Mouse (Mus musculus) heart, adult 9 months (tissue): ENCODE measurements around the gene 1700067K01Rik.

Experiments used
- DNase-seq, 2 experiments: peaks; one replicate each; pipeline ENCODE4 v3.0.0; 2022; ENCODE audit warnings: low spot score in 2 of 2

The 1700067K01Rik gene

DNA sequence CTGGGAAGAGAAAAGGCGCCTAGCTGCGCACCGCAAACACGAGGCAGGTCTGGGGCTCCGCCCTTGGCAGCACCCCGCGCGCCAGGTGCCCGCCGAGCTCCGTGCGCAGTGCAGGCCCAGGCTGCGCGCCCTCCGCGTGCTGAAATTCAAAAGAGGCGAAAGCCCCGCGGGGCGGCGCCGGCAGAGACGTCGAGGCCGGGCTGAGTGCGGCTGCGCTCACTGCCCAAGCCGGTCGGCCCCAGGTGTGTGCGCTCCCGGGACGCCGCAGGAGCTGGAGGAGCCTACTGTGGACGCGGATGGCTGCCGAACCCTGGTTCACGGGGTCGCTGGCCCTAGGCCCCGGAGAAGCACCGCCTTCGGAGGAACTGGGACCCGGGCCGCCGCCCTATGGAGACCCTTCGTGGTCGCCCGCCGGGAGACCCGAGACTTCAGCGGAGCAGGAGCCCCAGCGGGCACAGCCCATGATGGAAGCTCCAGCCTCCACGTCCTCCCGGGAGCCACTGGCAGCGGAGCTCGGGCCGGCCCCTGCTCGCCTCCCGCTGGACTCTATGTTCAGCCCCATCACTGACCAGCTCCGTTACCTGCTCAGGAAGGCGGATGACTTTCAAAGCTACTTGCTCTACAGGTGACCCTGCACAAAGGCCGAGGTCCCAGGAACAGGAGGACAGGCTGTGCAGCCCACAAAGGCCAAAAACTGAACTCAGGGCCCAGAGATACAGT lies at the start of gene 1700067K01Rik:
Gene 1700067K01Rik, plus strand, starts transcription at position 222 of the 720 bp plus-strand sequence.
- DNase-seq: no peak

- no peak for DNase-seq
Measured at GRCm38 (mm10) chr8:83954749-83955105, 46.6 kb upstream of the 1700067K01Rik start.

- DNase-seq: peak; percentile 99
Measured at GRCm38 (mm10) chr8:83955106-83955957, 46.0 kb upstream of the 1700067K01Rik start, which contains the start of the genes Gm10644 and Asf1b. TSS of gene Gm10644 (minus strand) at chr8:83955205. TSS of gene Asf1b (plus strand) at chr8:83955507.

DNA sequence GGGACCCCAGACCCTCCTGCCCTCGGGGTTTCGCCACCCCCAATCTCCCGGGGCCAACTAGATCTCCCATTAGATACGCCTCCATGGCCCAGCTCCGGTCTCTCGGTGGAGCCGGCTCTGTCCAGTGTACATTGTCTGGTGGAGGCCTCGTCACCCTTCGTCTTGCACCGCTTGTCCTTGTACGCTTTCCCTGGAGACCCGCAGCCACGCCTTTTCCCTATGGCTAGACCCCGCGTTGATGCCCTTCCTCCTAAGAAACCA lies 45.4 kb upstream of the 1700067K01Rik start:
- DNase-seq: no peak

DNA sequence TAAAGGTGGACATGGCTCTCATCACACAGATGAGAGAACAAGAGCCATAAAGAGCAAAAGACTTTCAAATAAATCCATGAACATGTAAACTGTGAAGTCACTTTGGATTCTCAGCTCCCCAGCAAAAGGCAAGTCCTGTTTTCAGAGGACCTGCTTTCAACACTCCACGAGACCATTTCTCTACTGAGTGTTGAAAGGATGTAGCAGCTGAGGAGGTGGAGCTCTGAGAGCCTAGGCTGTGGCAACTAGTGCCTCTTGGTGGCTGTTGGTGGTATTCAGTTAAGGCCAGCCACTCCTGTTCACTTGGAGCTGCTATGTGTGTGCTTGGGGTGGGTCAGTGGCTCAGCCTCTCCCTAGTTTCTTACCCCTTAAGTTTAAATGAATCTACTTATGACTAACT lies 44.5 kb upstream of the 1700067K01Rik start:
- no peak for DNase-seq

- peak; percentile 71 to 84 for DNase-seq
Measured at GRCm38 (mm10) chr8:83964015-83964765, 37.1 kb upstream of the 1700067K01Rik start.

- DNase-seq: no peak
Measured at GRCm38 (mm10) chr8:83967701-83968100, 33.6 kb upstream of the 1700067K01Rik start.

DNA sequence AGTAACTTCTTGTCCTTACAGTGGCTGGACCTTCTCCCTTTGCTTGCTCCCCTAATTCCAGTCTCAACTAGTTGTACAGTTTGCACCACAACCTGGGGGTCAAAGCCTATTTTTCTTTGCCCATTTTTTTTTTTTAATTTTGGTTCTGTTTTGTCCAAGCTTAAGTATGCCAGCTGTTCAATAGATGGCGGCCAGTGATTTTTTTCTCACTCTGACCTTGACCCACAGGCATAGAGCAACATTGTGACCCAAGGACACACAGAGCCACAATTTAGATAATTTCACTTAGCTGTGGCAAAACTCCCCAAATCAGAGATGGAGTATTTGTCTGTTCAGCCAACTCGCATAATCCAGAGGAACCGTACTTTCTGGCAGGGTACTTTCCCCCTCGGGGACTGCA lies 30.2 kb upstream of the 1700067K01Rik start:
- DNase-seq: no peak

DNA sequence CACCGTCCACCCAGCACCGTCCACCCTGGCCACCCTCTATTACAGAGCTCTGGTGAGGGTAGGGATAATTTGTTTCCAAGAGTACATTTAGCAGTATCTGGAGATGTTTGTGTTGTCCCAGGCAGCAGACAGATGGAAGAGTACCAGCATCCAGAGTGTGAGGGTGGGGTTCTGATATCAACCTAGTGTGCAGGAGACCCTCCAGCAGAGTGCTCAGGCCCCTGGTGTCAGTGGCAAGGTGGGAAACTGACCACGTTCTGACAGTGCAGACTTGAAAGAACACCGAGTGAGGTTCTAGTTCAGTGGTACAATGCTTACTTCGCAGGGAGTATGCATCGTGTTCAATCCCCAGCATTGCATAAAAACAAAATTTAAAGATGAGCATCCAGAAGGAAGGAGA lies 29.6 kb upstream of the 1700067K01Rik start:
- DNase-seq: no peak

DNA sequence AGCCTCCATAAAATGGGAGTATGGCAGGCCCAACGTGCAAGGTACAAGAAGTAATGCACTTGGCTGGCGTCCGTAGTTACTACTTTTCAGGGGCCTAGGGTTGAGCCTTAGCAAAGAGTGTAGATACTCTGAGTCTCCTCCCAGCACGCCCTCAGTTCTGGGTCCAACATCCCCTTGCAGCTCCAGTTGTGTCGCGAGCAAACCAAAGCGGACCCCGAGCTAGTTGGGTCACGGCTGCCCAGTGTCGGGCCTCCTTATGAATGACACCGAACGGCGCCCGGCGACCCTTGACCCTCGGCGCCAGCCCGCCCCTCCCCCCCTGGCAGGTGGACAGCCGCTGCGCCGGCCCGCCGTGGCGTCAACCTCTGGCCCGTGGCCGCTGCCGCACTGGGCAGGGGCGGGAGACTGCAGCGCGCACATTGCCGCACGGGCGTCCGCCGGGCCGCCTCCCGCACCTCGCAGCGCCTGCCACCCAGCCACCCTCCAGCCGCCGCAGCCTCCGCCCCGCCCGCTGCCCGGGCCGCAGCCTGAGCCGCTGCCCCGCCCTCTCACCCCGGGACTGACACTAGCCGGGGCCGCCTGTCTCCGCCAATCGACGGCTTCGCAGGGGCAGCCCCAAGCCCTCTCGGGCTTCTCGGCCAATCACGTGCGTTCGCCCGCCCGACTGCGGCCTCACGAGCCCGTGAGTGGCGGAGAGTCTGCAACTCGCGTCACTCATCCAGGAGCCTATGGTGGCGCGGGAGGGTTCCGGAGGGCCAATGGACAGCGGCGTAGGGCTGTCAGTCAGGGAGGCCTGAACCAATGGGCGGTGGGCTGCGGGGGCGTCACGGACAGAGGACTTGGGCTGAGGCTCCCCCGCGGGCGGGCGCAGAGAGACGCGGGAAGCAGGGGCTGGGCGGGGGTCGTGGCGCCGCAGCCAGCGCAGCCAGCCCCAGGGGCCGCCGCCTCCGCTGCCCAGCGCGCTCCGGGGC lies 28.9 kb upstream of the 1700067K01Rik start, which contains the start of gene Prkaca:
Gene Prkaca, plus strand, starts transcription at position 844 of the 971 bp plus-strand sequence.
- peak; percentile 99 to 100 for DNase-seq

- DNase-seq: no peak
Measured at GRCm38 (mm10) chr8:83973161-83974031, 27.9 kb upstream of the 1700067K01Rik start.

- DNase-seq: no peak
Measured at GRCm38 (mm10) chr8:83974521-83974920, 26.8 kb upstream of the 1700067K01Rik start.

GRCm38 (mm10) chr8:83976101-83976630 lies 25.1 kb upstream of the 1700067K01Rik start:
- DNase-seq: no peak

- no peak for DNase-seq
Measured at GRCm38 (mm10) chr8:83976779-83977350, 24.4 kb upstream of the 1700067K01Rik start.

- peak in 1 of 2 experiments; percentile 43 for DNase-seq
Measured at GRCm38 (mm10) chr8:83977646-83978045, 23.7 kb upstream of the 1700067K01Rik start.

DNA sequence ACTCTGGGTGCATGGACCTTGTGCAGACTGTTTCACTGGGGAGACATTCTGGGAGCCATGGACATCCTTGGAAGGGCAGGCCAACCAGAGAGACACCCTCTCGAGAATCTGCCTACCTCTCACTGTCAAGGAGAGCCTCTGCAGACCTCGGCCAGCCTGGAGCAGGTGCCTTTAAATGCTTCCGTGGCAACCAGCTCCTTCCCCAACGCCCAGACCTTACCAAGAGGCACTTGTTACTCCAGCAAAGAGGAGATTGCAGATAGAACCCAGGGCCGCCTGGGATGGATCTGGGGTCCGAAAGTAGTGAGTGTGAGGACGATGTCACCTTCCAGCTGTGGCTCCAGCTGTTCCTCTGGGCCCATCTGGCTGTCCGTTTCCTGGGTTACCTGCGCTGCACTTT lies 23.1 kb upstream of the 1700067K01Rik start:
- no peak for DNase-seq

DNA sequence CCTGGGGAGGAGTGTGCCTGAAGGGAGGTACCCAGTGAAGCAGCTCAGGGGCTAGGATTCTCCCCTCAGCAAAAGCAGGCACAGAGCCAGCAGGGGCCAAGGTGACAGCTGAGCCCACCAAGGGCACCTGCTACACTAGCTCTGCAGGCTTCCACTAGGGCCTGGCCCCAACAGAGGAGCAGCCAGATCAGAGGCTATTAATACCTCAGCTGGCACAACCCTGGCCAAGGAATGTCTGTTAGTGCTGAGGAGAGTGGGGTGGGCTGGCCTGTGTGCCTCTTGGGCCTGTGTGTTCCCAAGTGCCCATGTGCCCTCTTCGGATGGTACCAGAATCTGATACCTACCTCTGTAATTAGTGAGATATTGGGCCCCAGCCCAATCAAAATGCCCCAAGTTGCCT lies 21.1 kb upstream of the 1700067K01Rik start:
- peak; percentile 76 to 77 for DNase-seq

- peak; percentile 75 to 83 for DNase-seq
Measured at GRCm38 (mm10) chr8:83980845-83981244, 20.5 kb upstream of the 1700067K01Rik start.

DNA sequence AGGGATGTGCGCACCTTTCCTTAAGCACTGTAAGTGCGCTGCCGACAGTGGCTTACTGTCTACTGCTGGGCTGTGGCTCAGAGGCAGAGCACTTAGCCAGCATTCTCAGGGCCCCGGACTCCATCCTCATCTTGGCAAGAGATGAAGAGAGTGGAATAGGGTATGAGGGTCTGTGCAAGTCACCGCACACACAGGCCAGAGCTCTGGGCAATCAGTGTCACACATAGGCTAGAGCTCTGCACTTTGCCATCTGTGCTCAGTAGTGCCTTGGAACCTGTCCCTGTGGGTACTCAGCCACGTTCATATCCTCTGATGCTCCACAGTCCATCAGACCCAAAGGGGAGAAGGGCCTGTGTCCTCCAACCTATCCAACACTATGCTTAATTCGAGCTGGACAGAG lies 19.8 kb upstream of the 1700067K01Rik start:
- no peak for DNase-seq
